Mouse (Mus musculus): ENCODE data around the gene D630023F18Rik. TPM values are rescaled to one million over a fixed set of nuclear protein-coding genes. Genes with fewer than 3 reads are reported as not detected.
A peak's percentile ranks its signal among the peaks of the same experiment; 100 is the strongest.

D630023F18Rik gene
- polyA plus RNA-seq, 1 experiment from 2014 or later: 0.31 TPM

- Histone ChIP-seq H3K4me3 (no peak overlapping the region), H3K36me3 (no peaks in the 10 kb centered on the region), H3K27ac (no peak overlapping the region), H3K9me3 (no peaks in the 10 kb centered on the region), H3K4me1 (no peaks in the 10 kb centered on the region), H3K27me3 (ENCODE audit: insufficient read depth, poor library complexity, severe bottlenecking) (no peaks in the 10 kb centered on the region)
- DNase-seq (ENCODE audit: low spot score): no peak
- WGBS: 78% methylated on average over 1 of the region's 1 CpGs
Measured at GRCm38 (mm10) chr1:65131671-65132070, 8.7 kb upstream of the D630023F18Rik start.

- no peaks in the 10 kb centered on the region for H3K4me1 ChIP-seq
- 70% methylated on average over 3 of the region's 3 CpGs for WGBS
- no peak for DNase-seq (ENCODE audit: low spot score)
- H3K27ac ChIP-seq: no peak overlapping the region
- no peak overlapping the region for H3K4me3 ChIP-seq
- H3K27me3 ChIP-seq (ENCODE audit: insufficient read depth, poor library complexity, severe bottlenecking): no peaks in the 10 kb centered on the region
- H3K9me3 ChIP-seq: no peaks in the 10 kb centered on the region
- no peaks in the 10 kb centered on the region for H3K36me3 ChIP-seq
Measured at GRCm38 (mm10) chr1:65130226-65130625, 7.2 kb upstream of the D630023F18Rik start.

- Histone ChIP-seq H3K4me1 (no peaks in the 10 kb centered on the region), H3K4me3 (no peak overlapping the region), H3K9me3 (no peaks in the 10 kb centered on the region), H3K36me3 (no peaks in the 10 kb centered on the region), H3K27me3 (ENCODE audit: insufficient read depth, poor library complexity, severe bottlenecking) (no peaks in the 10 kb centered on the region), H3K27ac (no peak overlapping the region)
- WGBS: 81% methylated on average over 3 of the region's 3 CpGs
- no peak for DNase-seq (ENCODE audit: low spot score)
Measured at GRCm38 (mm10) chr1:65129634-65130180, 6.7 kb upstream of the D630023F18Rik start.

GRCm38 (mm10) chr1:65119438-65119837, 3.6 kb downstream of the D630023F18Rik start, which contains the start of gene Gm28845:
Gene Gm28845, minus strand, starts transcription at chr1:65119558.
- H3K9me3 ChIP-seq: no peaks in the 10 kb centered on the region
- no peaks in the 10 kb centered on the region for H3K27me3 ChIP-seq (ENCODE audit: insufficient read depth, poor library complexity, severe bottlenecking)
- no peak within 1 kb of the TSS for H3K27ac ChIP-seq
- DNase-seq (ENCODE audit: low spot score): no peak
- no peaks in the 10 kb centered on the region for H3K4me1 ChIP-seq
- no peaks in the 10 kb centered on the region for H3K36me3 ChIP-seq
- H3K4me3 ChIP-seq: no peak within 1 kb of the TSS
- WGBS: 68% methylated on average over 1 of the region's 1 CpGs

GRCm38 (mm10) chr1:65118150-65118913, 4.7 kb downstream of the D630023F18Rik start:
- H3K9me3 ChIP-seq: no peaks in the 10 kb centered on the region
- no peaks in the 10 kb centered on the region for H3K27me3 ChIP-seq (ENCODE audit: insufficient read depth, poor library complexity, severe bottlenecking)
- DNase-seq (ENCODE audit: low spot score): no peak
- no peaks in the 10 kb centered on the region for H3K4me1 ChIP-seq
- no peaks in the 10 kb centered on the region for H3K36me3 ChIP-seq
- 60% methylated on average over 8 of the region's 8 CpGs for WGBS
- H3K4me3 ChIP-seq: no peak overlapping the region
- no peak overlapping the region for H3K27ac ChIP-seq

GRCm38 (mm10) chr1:65113536-65114172, 9.4 kb downstream of the D630023F18Rik start:
- no peak for DNase-seq (ENCODE audit: low spot score)
- Histone ChIP-seq H3K27ac (no peak overlapping the region), H3K9me3 (no peaks in the 10 kb centered on the region), H3K27me3 (ENCODE audit: insufficient read depth, poor library complexity, severe bottlenecking) (no peaks in the 10 kb centered on the region), H3K4me1 (peaks cover 8% of the 10 kb centered on the region; the same call in 1 of the 2 replicates), H3K4me3 (no peak overlapping the region), H3K36me3 (no peaks in the 10 kb centered on the region)
- 87% methylated on average over 5 of the region's 5 CpGs for WGBS

GRCm38 (mm10) chr1:65112807-65113196, 10.2 kb downstream of the D630023F18Rik start:
- peaks cover 8% of the 10 kb centered on the region; the same call in 1 of the 2 replicates for H3K4me1 ChIP-seq
- 52% methylated on average over 14 of the region's 14 CpGs for WGBS
- DNase-seq (ENCODE audit: low spot score): no peak
- peak overlapping the region; percentile 44; the same call in 1 of the 2 replicates for H3K27ac ChIP-seq
- H3K9me3 ChIP-seq: no peaks in the 10 kb centered on the region
- H3K36me3 ChIP-seq: no peaks in the 10 kb centered on the region
- H3K4me3 ChIP-seq: peak overlapping the region; percentile 33; the same call in 1 of the 2 replicates
- no peaks in the 10 kb centered on the region for H3K27me3 ChIP-seq (ENCODE audit: insufficient read depth, poor library complexity, severe bottlenecking)

GRCm38 (mm10) chr1:65112031-65112806, 10.8 kb downstream of the D630023F18Rik start:
- H3K27ac ChIP-seq: peak overlapping the region; percentile 44
- H3K27me3 ChIP-seq (ENCODE audit: insufficient read depth, poor library complexity, severe bottlenecking): no peaks in the 10 kb centered on the region
- DNase-seq (ENCODE audit: low spot score): peak; percentile 85
- H3K4me3 ChIP-seq: peak overlapping the region; percentile 33
- H3K36me3 ChIP-seq: no peaks in the 10 kb centered on the region
- peaks cover 8% of the 10 kb centered on the region; the same call in 1 of the 2 replicates for H3K4me1 ChIP-seq
- H3K9me3 ChIP-seq: no peaks in the 10 kb centered on the region
- WGBS: 13% methylated on average over 8 of the region's 8 CpGs

GRCm38 (mm10) chr1:65109756-65110435, 13.1 kb downstream of the D630023F18Rik start:
- no peak overlapping the region for H3K27ac ChIP-seq
- 61% methylated on average over 25 of the region's 25 CpGs for WGBS

GRCm38 (mm10) chr1:65109196-65109595, 13.8 kb downstream of the D630023F18Rik start:
- Histone ChIP-seq H3K27ac (no peak overlapping the region), H3K4me1 (peaks cover 8% of the 10 kb centered on the region; the same call in 1 of the 2 replicates), H3K4me3 (no peak overlapping the region), H3K27me3 (ENCODE audit: insufficient read depth, poor library complexity, severe bottlenecking) (no peaks in the 10 kb centered on the region), H3K9me3 (no peaks in the 10 kb centered on the region), H3K36me3 (no peaks in the 10 kb centered on the region)
- no peak for DNase-seq (ENCODE audit: low spot score)
- WGBS: 84% methylated on average over 8 of the region's 8 CpGs

More at GRCm38 (mm10) chr1:65109756-65110435, 13.1 kb downstream of the D630023F18Rik start:
- H3K4me3 ChIP-seq: no peak overlapping the region
- H3K9me3 ChIP-seq: no peaks in the 10 kb centered on the region
- peaks cover 8% of the 10 kb centered on the region; the same call in 1 of the 2 replicates for H3K4me1 ChIP-seq
- DNase-seq (ENCODE audit: low spot score): no peak
- no peaks in the 10 kb centered on the region for H3K27me3 ChIP-seq (ENCODE audit: insufficient read depth, poor library complexity, severe bottlenecking)
- no peaks in the 10 kb centered on the region for H3K36me3 ChIP-seq

- Histone ChIP-seq H3K4me3 (no peak overlapping the region), H3K9me3 (no peaks in the 10 kb centered on the region), H3K27me3 (ENCODE audit: insufficient read depth, poor library complexity, severe bottlenecking) (no peaks in the 10 kb centered on the region), H3K4me1 (peaks cover 4% of the 10 kb centered on the region; the same call in 1 of the 2 replicates), H3K36me3 (no peaks in the 10 kb centered on the region), H3K27ac (no peak overlapping the region)
- WGBS: 86% methylated on average over 10 of the region's 10 CpGs
- DNase-seq (ENCODE audit: low spot score): no peak
Measured at GRCm38 (mm10) chr1:65107654-65108279, 15.2 kb downstream of the D630023F18Rik start.

GRCm38 (mm10) chr1:65103273-65103672, 19.7 kb downstream of the D630023F18Rik start, which contains the start of gene Cryga:
Gene Cryga, minus strand, starts transcription at chr1:65103373.
- Histone ChIP-seq H3K4me3 (no peak within 1 kb of the TSS), H3K9me3 (no peaks in the 10 kb centered on the region), H3K27me3 (ENCODE audit: insufficient read depth, poor library complexity, severe bottlenecking) (no peaks in the 10 kb centered on the region), H3K4me1 (no peaks in the 10 kb centered on the region), H3K36me3 (no peaks in the 10 kb centered on the region), H3K27ac (no peak within 1 kb of the TSS)
- 86% methylated on average over 11 of the region's 11 CpGs for whole genome bisulfite sequencing
- DNase-seq (ENCODE audit: low spot score): no peak

All from heart, embryonic 10.5 days (tissue).